Mouse (Mus musculus): ENCODE data around the gene Rufy4.

Gene Rufy4

GRCm38 (mm10) chr1:74124991-74125552 is at the start of gene Rufy4:
Gene Rufy4 (plus strand): TSS chr1:74125541.
- peak; percentile 64 to 72 for DNase-seq (ENCODE audit: low spot score in 2 of 2)

GRCm38 (mm10) chr1:74076230-74076629 is 49.1 kb upstream of the Rufy4 start:
- DNase-seq (ENCODE audit: low spot score in 2 of 2): no peak

GRCm38 (mm10) chr1:74077353-74077752 is 48.0 kb upstream of the Rufy4 start:
- DNase-seq (ENCODE audit: low spot score in 2 of 2): peak; percentile 82 to 88

GRCm38 (mm10) chr1:74081573-74081989 is 43.8 kb upstream of the Rufy4 start:
- DNase-seq (ENCODE audit: low spot score in 2 of 2): no peak

GRCm38 (mm10) chr1:74082841-74083463 is 42.4 kb upstream of the Rufy4 start:
- DNase-seq (ENCODE audit: low spot score in 2 of 2): peak; percentile 39 to 57

GRCm38 (mm10) chr1:74084065-74084705 is 41.2 kb upstream of the Rufy4 start:
- DNase-seq (ENCODE audit: low spot score in 2 of 2): peak; percentile 79 to 81

- DNase-seq (ENCODE audit: low spot score in 2 of 2): no peak
Measured at GRCm38 (mm10) chr1:74084752-74085151, 40.6 kb upstream of the Rufy4 start.

GRCm38 (mm10) chr1:74085566-74085965 is 39.8 kb upstream of the Rufy4 start:
- DNase-seq (ENCODE audit: low spot score in 2 of 2): no peak

- DNase-seq (ENCODE audit: low spot score in 2 of 2): peak; percentile 67 to 75
Measured at GRCm38 (mm10) chr1:74088569-74088968, 36.8 kb upstream of the Rufy4 start.

- DNase-seq (ENCODE audit: low spot score in 2 of 2): no peak
Measured at GRCm38 (mm10) chr1:74090329-74090728, 35.0 kb upstream of the Rufy4 start.

GRCm38 (mm10) chr1:74091138-74091537 is 34.2 kb upstream of the Rufy4 start:
- no peak for DNase-seq (ENCODE audit: low spot score in 2 of 2)

GRCm38 (mm10) chr1:74091611-74092224 is 33.6 kb upstream of the Rufy4 start:
- DNase-seq (ENCODE audit: low spot score in 2 of 2): no peak

GRCm38 (mm10) chr1:74092242-74092641 is 33.1 kb upstream of the Rufy4 start:
- peak in 1 of 2 experiments; percentile 70 for DNase-seq (ENCODE audit: low spot score in 2 of 2)

- no peak for DNase-seq (ENCODE audit: low spot score in 2 of 2)
Measured at GRCm38 (mm10) chr1:74093447-74093846, 31.9 kb upstream of the Rufy4 start.

- no peak for DNase-seq (ENCODE audit: low spot score in 2 of 2)
Measured at GRCm38 (mm10) chr1:74094497-74095270, 30.7 kb upstream of the Rufy4 start.

GRCm38 (mm10) chr1:74095296-74095695 is 30.0 kb upstream of the Rufy4 start:
- no peak for DNase-seq (ENCODE audit: low spot score in 2 of 2)

GRCm38 (mm10) chr1:74095728-74096127 is 29.6 kb upstream of the Rufy4 start:
- no peak for DNase-seq (ENCODE audit: low spot score in 2 of 2)

- no peak for DNase-seq (ENCODE audit: low spot score in 2 of 2)
Measured at GRCm38 (mm10) chr1:74098004-74099000, 27.0 kb upstream of the Rufy4 start.

- no peak for DNase-seq (ENCODE audit: low spot score in 2 of 2)
Measured at GRCm38 (mm10) chr1:74099001-74099435, 26.3 kb upstream of the Rufy4 start.

GRCm38 (mm10) chr1:74103654-74104353 is 21.5 kb upstream of the Rufy4 start:
- no peak for DNase-seq (ENCODE audit: low spot score in 2 of 2)
